In the genomic region with DNA sequence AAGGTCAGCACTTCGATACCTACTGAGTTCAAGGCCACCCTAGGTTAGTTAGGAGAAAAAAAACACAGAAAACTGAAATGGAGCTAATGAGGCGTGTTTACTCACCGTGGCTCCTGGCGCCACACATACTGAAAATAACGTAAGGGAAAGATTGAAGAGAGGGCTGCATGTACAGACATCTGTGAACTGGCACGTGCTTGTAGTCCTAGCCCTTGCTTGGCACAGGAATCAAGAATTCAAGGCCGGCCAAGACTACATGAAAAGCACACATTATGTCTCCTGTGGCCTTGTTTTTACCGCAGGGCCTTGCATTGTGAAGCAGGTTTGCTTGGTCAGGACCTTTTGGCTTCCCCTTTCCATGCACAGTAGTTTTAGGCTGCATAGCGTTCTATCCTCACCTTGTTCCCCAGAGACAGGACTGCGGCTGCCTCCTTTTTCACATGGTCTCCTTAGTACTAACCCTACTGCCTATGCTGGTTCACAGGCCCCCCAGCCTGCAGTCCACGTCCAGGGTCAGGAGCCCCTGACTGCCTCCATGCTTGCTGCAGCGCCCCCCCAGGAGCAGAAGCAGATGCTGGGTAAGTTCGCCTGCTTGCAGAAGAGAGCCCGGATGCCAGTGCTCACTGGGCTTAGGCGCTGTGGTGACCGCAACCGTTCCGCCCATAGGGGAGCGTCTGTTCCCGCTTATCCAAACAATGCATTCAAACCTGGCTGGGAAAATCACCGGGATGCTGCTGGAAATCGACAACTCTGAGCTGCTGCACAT, we compare ENCODE assay signal across 20 mouse cellular contexts. TPM values are rescaled to one million over a fixed set of nuclear protein-coding genes. Genes with fewer than 3 reads are reported as not detected.
"Had no signal": no experiment of that assay in that cellular context is flagged by ENCODE, and none has a peak within 500 bp of the region (broad histone marks: within the 10 kb centered on the region; RNA-seq: fewer than 3 reads in every experiment).

No protein-coding gene starts in this region.

- H3K9ac ChIP-seq: limb, embryonic 12.5 days; limb, embryonic 15.5 days; liver, embryonic 13.5 days; lung, embryonic 14.5 days; midbrain, embryonic 12.5 days; midbrain, embryonic 15.5 days; neural tube, embryonic 12.5 days; neural tube, embryonic 15.5 days had no signal

- DNase-seq: kidney, adult 9 months; left cerebral cortex, postnatal 4 days; liver, embryonic 13.5 days; lung, embryonic 14.5 days; thymus, postnatal 25 days had no signal

- H3K4me2 ChIP-seq: limb, embryonic 12.5 days; limb, embryonic 15.5 days; liver, embryonic 13.5 days; lung, embryonic 14.5 days; midbrain, embryonic 12.5 days; midbrain, embryonic 15.5 days; neural tube, embryonic 12.5 days; neural tube, embryonic 15.5 days had no signal

- ATAC-seq: lung, postnatal 0 days; midbrain, embryonic 15.5 days had no signal

- H3K27ac ChIP-seq: limb, embryonic 12.5 days; limb, embryonic 15.5 days; macrophage; midbrain, embryonic 12.5 days; midbrain, embryonic 15.5 days; neural tube, embryonic 12.5 days; neural tube, embryonic 15.5 days had no signal

- H3K27me3 ChIP-seq: limb, embryonic 12.5 days; limb, embryonic 15.5 days; liver, embryonic 13.5 days; midbrain, embryonic 12.5 days; midbrain, embryonic 15.5 days; neural tube, embryonic 12.5 days; neural tube, embryonic 15.5 days had no signal

- H3K9me3 ChIP-seq: limb, embryonic 12.5 days; limb, embryonic 15.5 days; liver, embryonic 13.5 days; midbrain, embryonic 12.5 days; midbrain, embryonic 15.5 days; neural tube, embryonic 12.5 days; neural tube, embryonic 15.5 days had no signal

- H3K4me3 ChIP-seq: limb, embryonic 12.5 days; limb, embryonic 15.5 days; liver, embryonic 13.5 days; midbrain, embryonic 12.5 days; midbrain, embryonic 15.5 days; neural tube, embryonic 12.5 days; neural tube, embryonic 15.5 days had no signal

- H3K4me1 ChIP-seq: limb, embryonic 12.5 days; limb, embryonic 15.5 days; midbrain, embryonic 12.5 days; midbrain, embryonic 15.5 days; neural tube, embryonic 12.5 days; neural tube, embryonic 15.5 days had no signal

RNA-seq across cellular contexts. Expression of a gene that starts 26.1 kb away (rescaled TPM):
- total RNA-seq: layer of hippocampus, adult 18-20 months; left cerebral cortex, postnatal 14 days; megakaryocyte, adult 5-6 weeks had no signal
- polyA plus RNA-seq: limb, embryonic 12.5 days; liver, embryonic 16.5 days; lung, embryonic 14.5 days; lung, postnatal 0 days; macrophage; midbrain, embryonic 12.5 days; neural tube, embryonic 12.5 days; thymus, postnatal 0 days had no signal

RNA-seq across cellular contexts. Expression of a gene that starts 45.7 kb away (rescaled TPM):
- total RNA-seq: layer of hippocampus, adult 18-20 months; layer of hippocampus, postnatal 14 days; left cerebral cortex, adult 8-10 months; megakaryocyte, adult 5-6 weeks had no signal
- polyA plus RNA-seq: macrophage; midbrain, embryonic 15.5 days had no signal
